Mouse (Mus musculus) megakaryocyte, embryonic 14.5 days (primary cell): ENCODE measurements around the gene Sdccag8. TPM values are rescaled to one million over a fixed set of nuclear protein-coding genes. Genes with fewer than 3 reads are reported as not detected.
"Not testable (repeated sequence)": the region's sequence is repeated elsewhere in the genome, so short reads cannot be mapped to it uniquely, and the experiment has no call there.

Source experiments
- H3K27me3 ChIP-seq: replicated peaks from 2 replicates; pipeline ENCODE3; 2012; ENCODE audit warnings: inconsistent platforms
- H3K36me3 ChIP-seq: replicated peaks from 2 replicates; pipeline ENCODE3; 2012; ENCODE audit warnings: low read length, inconsistent platforms, mixed read lengths
- H3K4me1 ChIP-seq: 2 replicates; pipeline ENCODE4 v1.6.1; 2012; ENCODE audit warnings: inconsistent platforms
- H3K4me3 ChIP-seq: replicated peaks from 2 replicates; pipeline ENCODE3; 2012; ENCODE audit warnings: moderate library complexity, mild to moderate bottlenecking, inconsistent platforms
- H3K9me3 ChIP-seq: 2 replicates; pipeline ENCODE4 v1.6.1; 2012; ENCODE audit warnings: inconsistent platforms
- FLI1 ChIP-seq: IDR thresholded peaks from 2 replicates; pipeline ENCODE4 v1.6.1; 2012; ENCODE audit warnings: low read length, inconsistent platforms, mixed read lengths
- GATA1 ChIP-seq: IDR thresholded peaks from 3 replicates; pipeline ENCODE4 v1.6.1; 2012; ENCODE audit warnings: mixed read lengths, low read length, inconsistent platforms, borderline replicate concordance
- polyA plus RNA-seq: library from polyadenylated mRNA; stranded (reverse); fragments of >175 nt; gene quantifications from 2 replicates; pipeline ENCODE4 v1.2.3, GENCODE M21; 2012; ENCODE audit warnings: low replicate concordance; ENCODE audit not compliant: insufficient read depth

The Sdccag8 gene
- polyA plus RNA-seq, 1 experiment: 3.0 TPM

DNA sequence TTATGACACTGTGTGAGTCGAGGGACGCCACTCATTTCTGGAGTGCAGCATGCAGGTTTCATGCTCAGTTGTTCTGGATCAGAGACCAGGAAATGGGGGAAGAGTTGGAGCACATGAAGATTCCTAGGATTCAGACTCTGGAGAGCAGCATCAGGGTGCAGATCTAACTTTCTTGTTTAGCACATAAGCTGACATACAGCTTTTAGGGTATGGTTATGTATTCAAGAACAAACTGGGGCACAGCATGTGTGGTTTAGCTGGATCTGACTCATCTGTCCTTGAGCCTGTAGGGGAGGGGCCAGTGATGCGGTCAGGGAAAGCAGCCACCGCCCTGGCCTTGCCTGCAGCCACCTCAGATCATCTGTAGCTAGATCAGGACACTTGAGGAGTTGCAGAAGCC is 12.9 kb downstream of the Sdccag8 start:
- TF ChIP-seq FLI1 (no peak), GATA1 (no peak)
- H3K9me3 ChIP-seq: no peaks in the 10 kb centered on the region
- H3K4me1 ChIP-seq: peaks cover 86% of the 10 kb centered on the region
- H3K27me3 ChIP-seq: no peaks in the 10 kb centered on the region
- H3K36me3 ChIP-seq: peaks cover 83% of the 10 kb centered on the region
- H3K4me3 ChIP-seq: peak overlapping the region; percentile 68

DNA sequence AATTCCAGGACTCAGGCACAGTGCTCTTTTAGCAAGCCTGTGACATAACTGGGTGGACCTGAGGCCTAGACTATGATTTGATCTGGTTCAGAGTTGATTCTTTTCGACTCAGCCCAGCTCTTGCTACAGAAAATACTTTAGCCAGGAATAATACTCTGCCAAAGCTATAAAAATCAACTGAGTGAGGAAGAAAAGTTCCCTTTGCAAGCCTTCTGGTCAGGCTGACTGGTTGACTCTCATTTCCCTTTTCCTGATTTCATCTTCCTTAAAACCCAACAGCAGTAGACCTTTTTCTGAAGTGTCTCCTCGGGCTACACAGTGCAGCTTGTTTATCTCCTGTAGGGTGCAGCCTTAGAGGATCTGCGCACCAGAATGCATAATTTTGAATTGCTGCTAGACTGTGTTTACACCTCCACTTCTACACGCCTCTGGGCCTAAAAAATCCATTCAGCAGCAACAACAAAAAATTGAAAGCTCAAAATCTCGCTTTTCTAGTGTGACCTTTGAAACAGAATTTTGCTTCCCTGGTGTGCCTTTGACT is 13.6 kb downstream of the Sdccag8 start:
- Histone ChIP-seq H3K27me3 (no peaks in the 10 kb centered on the region), H3K9me3 (no peaks in the 10 kb centered on the region), H3K4me3 (no peak overlapping the region), H3K36me3 (peaks cover 89% of the 10 kb centered on the region), H3K4me1 (peaks cover 86% of the 10 kb centered on the region)
- TF ChIP-seq FLI1 (no peak), GATA1 (no peak)

DNA sequence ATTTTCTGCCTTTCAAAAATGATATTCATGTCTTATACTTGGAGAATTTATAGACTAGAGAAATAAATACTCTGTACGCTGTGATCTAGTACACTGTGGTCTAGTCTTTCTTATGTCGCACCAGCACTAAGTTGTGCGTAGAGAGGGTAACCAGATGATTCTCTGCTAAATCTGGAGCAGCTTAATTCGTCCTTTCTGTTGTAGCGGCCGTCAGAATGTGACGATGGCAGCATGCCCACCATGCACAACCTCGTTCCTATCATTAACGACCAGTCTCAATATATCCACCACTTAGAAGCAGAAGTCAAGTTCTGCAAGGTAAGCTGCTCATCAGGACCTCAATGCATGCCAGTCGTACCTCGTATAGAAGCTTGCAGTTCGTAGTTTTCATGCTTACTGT is 14.2 kb downstream of the Sdccag8 start:
- Histone ChIP-seq H3K36me3 (peaks cover 91% of the 10 kb centered on the region), H3K9me3 (no peaks in the 10 kb centered on the region), H3K4me3 (no peak overlapping the region), H3K4me1 (peaks cover 84% of the 10 kb centered on the region), H3K27me3 (no peaks in the 10 kb centered on the region)
- TF ChIP-seq FLI1 (no peak), GATA1 (no peak)

DNA sequence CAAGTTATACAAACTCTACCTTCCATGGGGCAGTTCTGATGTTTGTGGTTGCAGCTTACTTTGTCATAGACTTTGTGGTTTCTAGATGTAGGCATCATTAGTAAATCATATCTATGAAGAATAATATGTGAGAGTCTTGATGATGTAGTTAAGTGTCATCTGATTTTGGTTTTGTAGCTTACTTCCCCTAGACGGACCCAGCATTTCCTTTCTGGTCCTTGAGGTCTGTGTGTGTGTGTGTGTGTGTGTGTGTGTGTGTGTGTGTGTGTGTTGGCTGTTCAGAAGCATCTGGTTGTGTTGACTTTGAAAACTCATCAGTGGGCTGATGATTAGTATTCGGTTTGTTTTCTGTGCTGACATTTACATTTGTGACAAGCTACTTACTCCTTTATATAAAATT is 17.6 kb downstream of the Sdccag8 start:
- H3K9me3 ChIP-seq: no peaks in the 10 kb centered on the region

DNA sequence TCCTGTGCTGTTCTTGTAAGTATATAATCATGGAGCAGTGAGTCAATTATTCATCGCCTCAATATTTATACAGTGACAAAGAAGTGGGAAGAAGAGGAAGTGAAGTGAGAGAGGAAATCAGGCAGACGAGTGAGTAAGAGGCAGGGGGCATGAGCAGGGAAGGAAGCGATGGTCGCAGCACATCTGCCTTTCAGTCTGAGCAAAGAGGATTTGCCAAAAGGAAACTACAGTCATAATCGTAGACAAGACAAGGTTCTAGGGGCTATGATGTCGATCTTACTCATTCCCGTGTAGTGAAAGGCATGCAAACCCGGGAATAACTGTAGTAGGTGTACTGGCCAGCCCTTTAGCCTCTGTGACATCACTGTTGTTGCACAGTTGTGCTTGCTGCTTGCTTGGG is 18.1 kb downstream of the Sdccag8 start:
- Histone ChIP-seq H3K27me3 (no peaks in the 10 kb centered on the region), H3K9me3 (no peaks in the 10 kb centered on the region), H3K36me3 (peaks cover 65% of the 10 kb centered on the region), H3K4me1 (peaks cover 63% of the 10 kb centered on the region), H3K4me3 (peak overlapping the region; percentile 79)
- no peak for TF ChIP-seq GATA1
- TF ChIP-seq FLI1: no peak

More for the DNA sequence above, 17.6 kb downstream of the Sdccag8 start:
- H3K4me1 ChIP-seq: peaks cover 68% of the 10 kb centered on the region
- TF ChIP-seq FLI1: no peak
- TF ChIP-seq GATA1: no peak
- H3K4me3 ChIP-seq: no peak overlapping the region
- H3K27me3 ChIP-seq: no peaks in the 10 kb centered on the region
- peaks cover 70% of the 10 kb centered on the region for H3K36me3 ChIP-seq

DNA sequence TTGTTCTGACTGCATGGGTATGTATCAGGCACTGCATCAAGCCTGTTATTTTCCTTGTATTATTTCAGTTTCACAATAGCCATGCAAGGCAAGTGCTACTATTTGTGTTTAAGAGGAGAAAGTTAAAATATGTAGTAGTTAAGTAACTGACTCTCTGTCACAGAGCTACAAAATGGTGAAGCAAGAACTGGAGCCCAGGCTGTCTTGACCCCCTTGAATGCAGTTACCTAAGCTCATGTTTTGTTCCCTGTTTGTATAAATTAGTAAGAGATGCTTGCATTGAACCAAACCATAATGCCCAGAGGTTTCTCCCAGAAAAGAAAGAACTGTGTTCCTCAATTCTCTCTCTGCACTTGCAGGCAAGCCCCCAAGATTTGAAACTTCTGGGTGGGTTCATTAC is 18.8 kb downstream of the Sdccag8 start:
- TF ChIP-seq FLI1 (no peak), GATA1 (no peak)
- Histone ChIP-seq H3K36me3 (peaks cover 59% of the 10 kb centered on the region), H3K4me1 (peaks cover 56% of the 10 kb centered on the region), H3K4me3 (peak overlapping the region; percentile 51), H3K9me3 (no peaks in the 10 kb centered on the region), H3K27me3 (no peaks in the 10 kb centered on the region)

DNA sequence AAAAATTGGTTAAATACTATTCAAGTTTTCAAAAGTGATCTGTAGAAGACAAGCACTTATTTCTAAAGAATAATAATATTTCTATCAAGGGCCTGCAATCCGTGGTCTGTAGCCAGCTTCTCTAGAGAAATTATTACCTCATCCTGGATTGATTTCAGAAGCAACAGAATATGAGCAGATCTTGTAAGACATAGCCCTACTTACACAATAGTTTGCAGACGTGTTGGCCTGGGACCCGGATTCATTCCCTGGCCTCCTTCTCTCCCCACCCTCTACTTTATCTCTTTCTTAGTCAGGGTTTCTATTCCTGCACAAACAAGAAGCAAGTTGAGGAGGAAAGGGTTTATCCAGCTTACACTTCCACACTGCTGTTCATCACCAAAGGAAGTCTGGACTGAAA is 19.5 kb downstream of the Sdccag8 start:
- Histone ChIP-seq H3K4me3 (peak overlapping the region; percentile 72), H3K27me3 (no peaks in the 10 kb centered on the region), H3K9me3 (no peaks in the 10 kb centered on the region), H3K4me1 (peaks cover 49% of the 10 kb centered on the region), H3K36me3 (peaks cover 53% of the 10 kb centered on the region)
- TF ChIP-seq GATA1 (no peak), FLI1 (no peak)

DNA sequence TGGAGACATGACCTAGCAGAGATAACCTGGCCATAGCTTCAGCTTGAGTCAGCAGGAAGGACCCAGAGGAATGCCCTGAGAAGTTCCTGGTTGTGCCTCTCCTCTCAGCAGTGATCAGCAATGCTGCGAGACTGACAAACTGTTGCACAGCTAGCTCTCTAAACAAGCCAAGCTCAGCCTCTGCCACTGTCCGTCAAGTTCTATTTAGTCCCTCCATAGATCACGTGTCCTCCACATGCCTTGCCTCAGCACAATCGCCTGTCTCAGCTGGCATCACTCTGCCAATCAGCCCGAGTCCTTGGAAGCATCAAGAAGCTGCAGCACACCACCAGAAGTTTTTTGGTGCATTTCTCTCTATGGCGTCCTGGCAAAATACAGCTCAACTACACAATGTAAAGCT is 20.4 kb downstream of the Sdccag8 start:
- Histone ChIP-seq H3K36me3 (peaks cover 52% of the 10 kb centered on the region), H3K4me3 (peak overlapping the region; percentile 92), H3K27me3 (no peaks in the 10 kb centered on the region), H3K4me1 (peaks cover 43% of the 10 kb centered on the region), H3K9me3 (no peaks in the 10 kb centered on the region)
- TF ChIP-seq GATA1: no peak

DNA sequence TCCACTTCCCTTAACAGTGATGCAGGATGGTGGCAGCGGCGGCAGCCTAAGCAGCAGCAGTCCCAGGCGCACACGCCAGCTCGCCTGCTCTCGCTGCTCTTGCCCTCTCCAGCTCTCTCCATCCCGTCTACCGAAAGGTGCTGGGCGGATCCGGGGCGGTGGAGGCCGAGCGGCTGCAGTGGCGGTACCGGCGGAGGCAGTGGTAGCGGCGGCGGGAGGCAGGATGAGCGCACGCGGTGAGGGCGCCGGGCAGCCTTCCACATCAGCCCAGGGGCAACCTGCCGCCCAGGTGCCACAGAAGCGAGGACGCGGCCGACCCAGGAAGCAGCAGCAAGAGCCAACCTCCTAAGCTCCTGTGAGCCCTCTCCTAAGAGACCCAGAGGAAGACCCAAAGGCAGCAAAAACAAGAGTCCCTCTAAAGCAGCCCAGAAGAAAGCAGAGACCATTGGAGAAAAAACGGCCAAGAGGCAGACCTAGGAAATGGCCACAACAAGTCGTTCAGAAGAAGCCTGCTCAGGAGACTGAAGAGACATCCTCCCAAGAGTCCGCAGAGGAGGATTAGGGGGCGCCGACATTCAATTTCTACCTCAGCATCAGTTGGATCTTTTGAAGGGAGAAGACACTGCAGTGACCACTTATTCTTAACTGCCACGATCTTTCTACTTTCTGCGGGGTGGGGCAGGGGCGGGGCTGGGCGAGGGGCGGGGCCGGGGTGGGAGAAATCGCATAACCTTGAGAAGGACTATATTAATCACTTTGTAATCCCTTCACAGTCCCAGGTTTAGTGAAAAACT is 21.2 kb downstream of the Sdccag8 start:
- TF ChIP-seq GATA1 (no peak), FLI1 (no peak)
- Histone ChIP-seq H3K4me1 (peaks cover 41% of the 10 kb centered on the region), H3K36me3 (peaks cover 52% of the 10 kb centered on the region), H3K27me3 (no peaks in the 10 kb centered on the region), H3K4me3 (peak overlapping the region; percentile 92), H3K9me3 (no peaks in the 10 kb centered on the region)

DNA sequence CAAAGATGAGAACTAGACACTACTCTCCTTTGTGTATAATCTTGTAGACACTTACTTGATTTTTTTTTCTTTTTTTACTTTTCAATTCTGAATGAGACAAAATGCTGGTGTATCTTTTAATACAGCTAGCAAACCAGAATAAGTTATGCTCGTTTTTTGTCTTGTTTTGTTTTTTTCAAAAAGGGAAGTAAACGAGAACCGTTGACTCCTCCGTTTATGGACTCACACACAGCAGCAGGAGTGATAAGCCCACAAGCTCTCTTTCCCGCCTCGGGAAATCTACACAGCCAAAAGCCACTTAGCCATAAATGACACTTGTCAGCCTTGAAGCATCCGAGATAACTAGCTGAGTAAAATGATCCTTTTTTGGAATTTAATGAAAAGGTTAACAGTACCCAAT is 22.1 kb downstream of the Sdccag8 start:
- Histone ChIP-seq H3K36me3 (peaks cover 52% of the 10 kb centered on the region), H3K4me1 (peaks cover 37% of the 10 kb centered on the region)
- H3K27me3 ChIP-seq, H3K9me3 ChIP-seq, H3K4me3 ChIP-seq: not testable (repeated sequence)

DNA sequence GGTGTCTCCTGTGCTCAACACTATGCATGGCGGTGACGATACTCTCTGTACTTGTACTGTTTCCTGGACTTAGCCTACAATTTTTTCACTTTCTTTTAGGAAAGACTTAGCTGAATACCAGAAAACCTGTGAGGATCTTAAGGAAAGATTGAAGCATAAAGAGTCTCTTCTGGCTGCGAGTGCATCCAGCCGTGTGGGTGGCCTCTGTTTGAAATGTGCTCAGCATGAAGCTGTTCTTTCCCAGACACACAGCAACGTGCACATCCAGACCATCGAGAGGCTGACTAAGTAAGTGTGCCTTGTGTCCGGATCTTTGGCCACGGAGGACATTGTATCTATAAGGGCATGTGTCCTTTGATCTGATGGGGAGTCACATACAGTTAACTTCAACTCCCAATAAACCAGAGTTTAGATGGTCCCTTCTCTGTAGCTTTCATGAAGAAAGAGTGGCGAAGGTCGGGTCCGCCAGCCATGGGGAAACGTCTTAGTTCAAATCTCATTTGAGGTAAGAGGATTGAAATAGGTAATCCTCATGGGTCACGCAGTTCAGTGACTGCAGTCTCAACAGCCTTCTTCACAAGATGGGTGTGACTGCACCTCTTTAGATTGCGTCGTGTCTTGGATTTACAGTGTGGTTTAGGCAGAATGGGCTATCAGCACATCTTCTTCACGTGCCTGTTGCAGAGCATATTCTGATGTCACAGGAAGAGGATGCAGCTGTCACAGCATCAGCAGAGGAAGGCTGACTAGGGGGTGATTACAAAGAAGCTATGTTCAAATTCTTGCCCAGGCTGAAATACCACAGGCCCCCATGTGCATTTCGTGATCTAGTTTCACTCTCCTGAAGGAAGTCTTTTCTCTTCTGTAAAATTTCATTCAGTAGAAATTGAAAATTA is 30.9 kb downstream of the Sdccag8 start:
- peaks cover 93% of the 10 kb centered on the region for H3K36me3 ChIP-seq

More for the DNA sequence above, 30.9 kb downstream of the Sdccag8 start:
- H3K27me3 ChIP-seq: no peaks in the 10 kb centered on the region
- peak; percentile 15; the same call in 1 of the 3 replicates for TF ChIP-seq GATA1
- no peak for TF ChIP-seq FLI1
- H3K9me3 ChIP-seq: no peaks in the 10 kb centered on the region
- peaks cover 55% of the 10 kb centered on the region for H3K4me1 ChIP-seq
- peak overlapping the region; percentile 76 for H3K4me3 ChIP-seq
